ENCODE assay signal across 7 mouse cellular contexts in the genomic region with DNA sequence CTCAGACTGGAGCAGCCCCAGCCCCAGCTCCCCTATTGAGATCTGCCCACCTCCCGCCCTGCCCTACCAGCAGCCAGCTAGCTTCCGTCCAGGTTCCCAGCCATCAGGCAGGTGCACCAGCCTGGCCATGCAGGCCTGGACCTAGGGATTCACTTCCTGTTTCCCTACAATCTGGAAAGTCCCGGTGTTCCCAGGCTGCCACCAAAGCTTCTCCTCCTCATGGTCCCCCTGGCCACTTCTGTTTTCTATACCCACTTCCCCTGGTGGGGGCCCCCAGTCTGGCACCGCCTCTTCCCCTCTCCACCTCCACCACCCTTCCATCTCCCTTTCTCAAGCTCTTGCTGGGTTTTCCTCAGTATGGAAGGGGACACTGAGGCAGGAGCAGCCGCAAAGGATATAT. TPM values are rescaled to one million over a fixed set of nuclear protein-coding genes. Genes with fewer than 3 reads are reported as not detected.
DNase-seq lines count a peak whose midpoint lies in the region; ATAC-seq lines count a peak whose summit lies in the region.

A gene (minus strand): TSS at position 112 of the 400 bp plus-strand sequence.

- H3K9ac ChIP-seq in embryonic facial prominence, embryonic 13.5 days = peak within 1 kb of the TSS; percentile 51
- H3K9ac ChIP-seq in intestine, embryonic 16.5 days (ENCODE audit: low read depth, low read length) = peak within 1 kb of the TSS; percentile 53

- H3K27ac ChIP-seq in embryonic facial prominence, embryonic 13.5 days = peak within 1 kb of the TSS; percentile 75
- peak within 1 kb of the TSS; percentile 80 for H3K27ac ChIP-seq in intestine, embryonic 16.5 days (ENCODE audit: low read length)

- 61% methylated on average over 5 of the region's 5 CpGs for WGBS in embryonic facial prominence, embryonic 13.5 days
- 67% methylated on average over 5 of the region's 5 CpGs for WGBS in intestine, embryonic 16.5 days

- H3K9me3 ChIP-seq in embryonic facial prominence, embryonic 13.5 days = no peaks in the 10 kb centered on the region
- no peaks in the 10 kb centered on the region for H3K9me3 ChIP-seq in intestine, embryonic 16.5 days (ENCODE audit: control insufficient read depth, low read length)

- H3K4me1 ChIP-seq in embryonic facial prominence, embryonic 13.5 days = peaks cover 23% of the 10 kb centered on the region
- H3K4me1 ChIP-seq in intestine, embryonic 16.5 days (ENCODE audit: control insufficient read depth, insufficient read depth, low read length) = peaks cover 33% of the 10 kb centered on the region

- H3K27me3 ChIP-seq in embryonic facial prominence, embryonic 13.5 days = no peaks in the 10 kb centered on the region
- no peaks in the 10 kb centered on the region for H3K27me3 ChIP-seq in intestine, embryonic 16.5 days (replicated peaks; ENCODE audit: control insufficient read depth, insufficient read depth, low read length)

- DNase-seq in thymus, postnatal 4 days = peak; percentile 30
- no peak for DNase-seq in thymus, postnatal 10 days (ENCODE audit: low spot score in 2 of 2)
- peak; percentile 52 to 59 for DNase-seq in lung, postnatal 4 days
- no peak for DNase-seq in gastrocnemius, postnatal 25 days
- DNase-seq in kidney, postnatal 36 days = no peak

- ATAC-seq in embryonic facial prominence, embryonic 13.5 days (ENCODE audit: insufficient number of reproducible peaks, insufficient read depth, low FRiP score, low TSS enrichment, low read depth) = no peak
- ATAC-seq in intestine, embryonic 16.5 days = no peak

- H3K4me3 ChIP-seq in embryonic facial prominence, embryonic 13.5 days = peak within 1 kb of the TSS; percentile 10
- peak within 1 kb of the TSS; percentile 14; the same call in 1 of the 2 replicates for H3K4me3 ChIP-seq in intestine, embryonic 16.5 days (ENCODE audit: low read length)

- no peaks in the 10 kb centered on the region for H3K36me3 ChIP-seq in embryonic facial prominence, embryonic 13.5 days
- no peaks in the 10 kb centered on the region for H3K36me3 ChIP-seq in intestine, embryonic 16.5 days (ENCODE audit: control insufficient read depth, insufficient read depth, low read length)

- peak within 1 kb of the TSS; percentile 37 for H3K4me2 ChIP-seq in embryonic facial prominence, embryonic 13.5 days
- H3K4me2 ChIP-seq in intestine, embryonic 16.5 days (ENCODE audit: low read depth, low read length) = no peak within 1 kb of the TSS

RNA-seq across cellular contexts. Expression of the gene that starts here (rescaled TPM):
- 15.8 and 16.1 TPM in 2 replicates for polyA plus RNA-seq in embryonic facial prominence, embryonic 13.5 days (2015; fragmentation: Nextera tagmentation; extraction: Ambion mirVana)
- polyA plus RNA-seq in intestine, embryonic 16.5 days (2015; fragmentation: Nextera tagmentation; extraction: Ambion mirVana) = 13.4 and 14.3 TPM in 2 replicates
- total RNA-seq in gastrocnemius, postnatal 25 days (2021) = 1 to 10 TPM; 5.6 to 6.7 TPM

Comparison
In these comparisons a context has a peak if more than half of its experiments do, and no peak if none do; other contexts are left out.
1. DNase-seq: peak in thymus, postnatal 4 days (single experiment) and lung, postnatal 4 days (2 of 2); none in thymus, postnatal 10 days (0 of 2), gastrocnemius, postnatal 25 days (single experiment) and kidney, postnatal 36 days (0 of 2).